Mouse (Mus musculus): ENCODE measurements around the gene Nos1. TPM values are rescaled to one million over a fixed set of nuclear protein-coding genes. Genes with fewer than 3 reads are reported as not detected.

Gene Nos1
- polyA plus RNA-seq, 1 experiment from 2014 or later = 1.3 TPM

- H3K4me3 ChIP-seq (replicated peaks) = no peak overlapping the region
- H3K9ac ChIP-seq (replicated peaks) = no peak overlapping the region
- 23% methylated on average over 5 of the region's 5 CpGs for WGBS
- H3K36me3 ChIP-seq = no peaks in the 10 kb centered on the region
- no peak overlapping the region for H3K27ac ChIP-seq
- H3K4me1 ChIP-seq (replicated peaks) = peaks cover 41% of the 10 kb centered on the region
- peak overlapping the region; percentile 70; the same call in 1 of the 2 replicates for H3K4me2 ChIP-seq (replicated peaks)
- ATAC-seq = no peak
- no peaks in the 10 kb centered on the region for H3K9me3 ChIP-seq
- peaks cover 72% of the 10 kb centered on the region for H3K27me3 ChIP-seq
Observed at GRCm38 (mm10) chr5:117840988-117841387, 60.2 kb downstream of the Nos1 start.

DNA sequence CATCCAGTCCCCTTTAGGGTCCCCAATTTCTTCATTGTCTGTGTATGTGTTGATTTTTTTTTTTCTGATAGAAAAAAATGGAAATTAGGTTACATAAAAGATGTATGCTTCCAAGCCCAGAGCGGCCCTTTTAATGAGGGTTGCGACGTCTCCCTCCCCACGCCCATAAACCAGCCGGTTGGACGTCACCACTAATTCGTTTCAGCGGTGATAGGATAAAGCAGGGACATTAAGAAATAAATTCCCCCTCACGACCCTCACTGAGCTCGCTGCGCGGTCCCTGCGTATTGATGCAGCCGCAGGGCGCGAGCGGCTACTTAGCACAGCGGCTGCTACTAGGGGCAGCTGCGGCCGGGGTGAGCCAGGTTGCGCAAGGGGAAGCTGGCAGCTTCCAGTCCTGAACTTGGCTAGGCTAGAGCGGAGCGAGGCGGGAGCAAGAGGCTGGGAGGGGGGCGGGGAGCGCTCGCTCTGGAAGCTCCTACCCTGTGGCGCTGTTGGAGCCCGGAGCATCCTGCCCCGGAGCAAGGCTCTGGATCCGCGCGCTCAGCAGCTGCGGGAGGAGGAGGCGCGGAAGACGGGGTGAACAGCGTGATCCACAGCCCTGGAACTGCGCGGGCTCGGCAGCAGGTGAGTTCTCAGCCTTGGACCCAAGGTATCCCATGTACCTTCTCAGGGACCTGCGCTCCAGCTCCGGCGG lies 61.0 kb downstream of the Nos1 start:
- Histone ChIP-seq H3K27me3 (peaks cover 72% of the 10 kb centered on the region), H3K9ac (replicated peaks) (peak overlapping the region; percentile 49; the same call in 1 of the 2 replicates), H3K27ac (peak overlapping the region; percentile 9; the same call in 1 of the 2 replicates), H3K36me3 (no peaks in the 10 kb centered on the region), H3K4me2 (replicated peaks) (peak overlapping the region; percentile 70), H3K9me3 (no peaks in the 10 kb centered on the region), H3K4me3 (replicated peaks) (peak overlapping the region; percentile 39), H3K4me1 (replicated peaks) (peaks cover 41% of the 10 kb centered on the region)
- ATAC-seq = peak; percentile 79
- WGBS = 1% methylated on average over 39 of the region's 44 CpGs

DNA sequence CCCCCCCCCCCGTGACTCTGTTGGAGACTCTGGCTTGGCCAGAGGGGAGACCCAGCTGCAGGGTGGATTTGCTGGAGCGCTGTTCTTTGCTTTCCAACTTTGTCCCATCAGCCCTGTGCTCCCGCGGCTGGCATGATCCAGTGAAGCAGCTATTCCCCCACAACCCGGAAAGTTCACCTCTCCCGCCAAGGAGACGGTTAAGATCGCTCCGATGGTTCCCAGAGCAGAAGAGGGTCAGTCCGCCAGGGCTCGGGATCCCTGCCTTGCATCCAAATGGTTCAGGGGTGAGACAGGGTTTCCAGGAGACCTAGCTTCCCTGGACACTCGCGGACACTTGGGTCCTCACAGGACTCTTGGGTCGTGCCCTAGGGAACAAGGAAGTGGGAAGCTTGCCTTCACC lies 61.9 kb downstream of the Nos1 start:
- H3K4me3 ChIP-seq (replicated peaks) = peak overlapping the region; percentile 39
- peak overlapping the region; percentile 70 for H3K4me2 ChIP-seq (replicated peaks)
- H3K9me3 ChIP-seq = no peaks in the 10 kb centered on the region
- no peak for ATAC-seq
- H3K27me3 ChIP-seq = peaks cover 68% of the 10 kb centered on the region
- H3K9ac ChIP-seq (replicated peaks) = no peak overlapping the region
- no peak overlapping the region for H3K27ac ChIP-seq
- WGBS = 5% methylated on average over 14 of the region's 14 CpGs
- no peaks in the 10 kb centered on the region for H3K36me3 ChIP-seq
- H3K4me1 ChIP-seq (replicated peaks) = peaks cover 36% of the 10 kb centered on the region

- Histone ChIP-seq H3K27me3 (peaks cover 53% of the 10 kb centered on the region), H3K36me3 (no peaks in the 10 kb centered on the region), H3K4me3 (replicated peaks) (no peak overlapping the region), H3K9me3 (no peaks in the 10 kb centered on the region), H3K4me2 (replicated peaks) (no peak overlapping the region), H3K9ac (replicated peaks) (no peak overlapping the region), H3K4me1 (replicated peaks) (peaks cover 33% of the 10 kb centered on the region), H3K27ac (no peak overlapping the region)
- ATAC-seq = no peak
- WGBS = 16% methylated on average over 1 of the region's 1 CpGs
Observed at GRCm38 (mm10) chr5:117844611-117845010, 63.8 kb downstream of the Nos1 start.

DNA sequence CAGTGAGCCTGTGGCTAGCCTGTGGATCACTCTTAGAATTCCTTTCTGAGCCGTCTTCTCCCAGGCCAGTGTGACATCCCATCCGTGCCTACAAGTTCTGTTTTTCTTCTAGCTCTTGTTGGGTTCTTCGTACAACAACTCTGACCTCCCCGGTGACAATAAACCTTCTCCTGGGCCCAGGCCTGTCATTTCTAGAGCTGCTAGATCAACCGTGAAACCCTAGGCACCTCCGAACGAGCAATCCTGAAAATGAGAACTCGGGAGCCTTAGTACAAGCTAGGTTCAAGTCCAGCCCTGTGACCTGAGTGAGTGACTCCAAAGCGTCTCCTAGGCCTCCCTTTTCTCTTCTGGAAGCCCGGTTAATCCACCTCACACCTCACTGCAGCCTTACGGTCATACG lies 69.6 kb downstream of the Nos1 start:
- H3K9me3 ChIP-seq = no peaks in the 10 kb centered on the region
- no peak overlapping the region for H3K27ac ChIP-seq
- H3K27me3 ChIP-seq = 0 out of 2 replicates have a peak, but pooled peaks cover 2% of the 10 kb centered on the region
- no peak for ATAC-seq
- H3K9ac ChIP-seq (replicated peaks) = no peak overlapping the region
- no peak overlapping the region for H3K4me2 ChIP-seq (replicated peaks)
- 78% methylated on average over 12 of the region's 12 CpGs for WGBS
- no peaks in the 10 kb centered on the region for H3K36me3 ChIP-seq
- H3K4me1 ChIP-seq (replicated peaks) = no peaks in the 10 kb centered on the region
- H3K4me3 ChIP-seq (replicated peaks) = no peak overlapping the region

- H3K27me3 ChIP-seq = 0 out of 2 replicates have a peak, but pooled peaks cover 2% of the 10 kb centered on the region
- no peak overlapping the region for H3K9ac ChIP-seq (replicated peaks)
- H3K4me2 ChIP-seq (replicated peaks) = no peak overlapping the region
- H3K9me3 ChIP-seq = no peaks in the 10 kb centered on the region
- H3K36me3 ChIP-seq = no peaks in the 10 kb centered on the region
- H3K4me1 ChIP-seq (replicated peaks) = no peaks in the 10 kb centered on the region
- 76% methylated on average over 10 of the region's 10 CpGs for WGBS
- ATAC-seq = no peak
- H3K4me3 ChIP-seq (replicated peaks) = no peak overlapping the region
- H3K27ac ChIP-seq = no peak overlapping the region
Observed at GRCm38 (mm10) chr5:117853741-117854140, 72.9 kb downstream of the Nos1 start.

DNA sequence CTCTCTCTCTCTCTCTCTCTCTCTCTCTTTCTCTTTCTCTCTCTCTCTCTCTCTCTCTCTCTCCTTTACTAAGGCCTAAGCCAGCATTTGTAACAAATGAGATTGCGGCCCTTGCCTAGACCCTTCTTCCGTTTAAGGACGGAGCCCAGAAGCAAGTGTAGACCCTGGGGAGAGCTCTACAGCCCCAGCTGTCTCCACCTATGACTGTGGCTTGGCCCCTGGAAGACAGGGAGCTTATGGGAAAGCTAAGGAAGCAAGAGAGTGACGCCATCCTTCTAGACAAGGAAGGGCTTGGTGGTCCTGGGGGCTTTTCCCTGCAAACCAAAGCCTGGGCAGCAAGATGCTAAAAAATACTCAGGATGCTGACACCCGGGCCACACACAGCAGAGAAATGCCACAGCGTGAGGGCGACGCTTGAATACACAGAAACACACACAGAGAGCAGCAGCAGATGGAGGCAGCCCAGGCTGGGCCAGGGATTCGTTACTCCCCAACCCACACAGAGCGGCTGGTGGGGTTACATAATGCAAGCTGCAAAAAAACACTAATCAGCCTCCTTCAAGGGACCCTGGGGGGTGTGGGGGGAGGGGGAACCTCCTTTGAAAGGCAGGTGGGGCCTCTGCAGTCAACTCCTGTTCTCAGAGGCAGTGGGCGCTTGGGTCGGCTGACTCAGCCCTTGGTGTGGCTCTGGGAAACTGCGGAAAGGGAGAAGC lies 83.9 kb downstream of the Nos1 start:
- Histone ChIP-seq H3K9ac (replicated peaks) (peak overlapping the region; percentile 44; the same call in 1 of the 2 replicates), H3K27ac (peak overlapping the region; percentile 54), H3K4me1 (replicated peaks) (peaks cover 9% of the 10 kb centered on the region), H3K27me3 (no peaks in the 10 kb centered on the region), H3K9me3 (no peaks in the 10 kb centered on the region), H3K4me3 (replicated peaks) (no peak overlapping the region), H3K36me3 (no peaks in the 10 kb centered on the region), H3K4me2 (replicated peaks) (peak overlapping the region; percentile 25; the same call in 1 of the 2 replicates)
- peak; percentile 83 for ATAC-seq
- 8% methylated on average over 12 of the region's 13 CpGs for WGBS

GRCm38 (mm10) chr5:117865876-117866275 lies 85.0 kb downstream of the Nos1 start:
- no peak overlapping the region for H3K27ac ChIP-seq
- no peaks in the 10 kb centered on the region for H3K9me3 ChIP-seq
- peaks cover 9% of the 10 kb centered on the region for H3K4me1 ChIP-seq (replicated peaks)
- no peaks in the 10 kb centered on the region for H3K27me3 ChIP-seq
- WGBS = 70% methylated on average over 16 of the region's 16 CpGs
- no peak overlapping the region for H3K4me3 ChIP-seq (replicated peaks)
- H3K9ac ChIP-seq (replicated peaks) = no peak overlapping the region
- H3K36me3 ChIP-seq = no peaks in the 10 kb centered on the region
- H3K4me2 ChIP-seq (replicated peaks) = no peak overlapping the region
- no peak for ATAC-seq

DNA sequence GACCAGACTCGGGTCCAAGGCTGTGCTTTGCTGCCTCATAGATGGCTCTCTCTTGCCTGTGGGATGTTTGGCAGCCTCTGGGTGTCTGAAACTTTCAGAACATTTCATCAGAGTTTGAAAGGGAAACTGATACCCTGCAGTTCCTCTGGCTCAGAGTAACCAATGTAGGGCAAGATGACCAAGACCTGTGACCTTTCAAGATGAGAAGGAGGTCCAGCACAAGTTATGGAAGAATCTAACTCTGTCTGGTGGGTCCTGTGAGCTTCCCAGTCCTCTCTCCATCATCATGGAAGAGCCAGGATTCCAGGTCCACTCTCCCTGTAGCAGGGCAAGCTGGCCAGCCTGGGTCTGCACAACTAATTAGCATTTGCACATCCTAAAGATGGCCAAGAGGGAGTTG lies 90.8 kb downstream of the Nos1 start:
- no peak overlapping the region for H3K9ac ChIP-seq (replicated peaks)
- no peaks in the 10 kb centered on the region for H3K4me1 ChIP-seq (replicated peaks)
- WGBS = 83% methylated on average over 1 of the region's 1 CpGs
- H3K27me3 ChIP-seq = no peaks in the 10 kb centered on the region
- no peak overlapping the region for H3K4me3 ChIP-seq (replicated peaks)
- no peaks in the 10 kb centered on the region for H3K9me3 ChIP-seq
- no peak overlapping the region for H3K27ac ChIP-seq
- H3K4me2 ChIP-seq (replicated peaks) = no peak overlapping the region
- ATAC-seq = no peak
- no peaks in the 10 kb centered on the region for H3K36me3 ChIP-seq

- Histone ChIP-seq H3K4me3 (replicated peaks) (no peak overlapping the region), H3K27ac (no peak overlapping the region), H3K9ac (replicated peaks) (no peak overlapping the region), H3K36me3 (no peaks in the 10 kb centered on the region), H3K4me2 (replicated peaks) (no peak overlapping the region), H3K9me3 (no peaks in the 10 kb centered on the region), H3K27me3 (no peaks in the 10 kb centered on the region), H3K4me1 (replicated peaks) (no peaks in the 10 kb centered on the region)
- WGBS = 92% methylated on average over 8 of the region's 8 CpGs
- no peak for ATAC-seq
Observed at GRCm38 (mm10) chr5:117873807-117874206, 93.0 kb downstream of the Nos1 start.

DNA sequence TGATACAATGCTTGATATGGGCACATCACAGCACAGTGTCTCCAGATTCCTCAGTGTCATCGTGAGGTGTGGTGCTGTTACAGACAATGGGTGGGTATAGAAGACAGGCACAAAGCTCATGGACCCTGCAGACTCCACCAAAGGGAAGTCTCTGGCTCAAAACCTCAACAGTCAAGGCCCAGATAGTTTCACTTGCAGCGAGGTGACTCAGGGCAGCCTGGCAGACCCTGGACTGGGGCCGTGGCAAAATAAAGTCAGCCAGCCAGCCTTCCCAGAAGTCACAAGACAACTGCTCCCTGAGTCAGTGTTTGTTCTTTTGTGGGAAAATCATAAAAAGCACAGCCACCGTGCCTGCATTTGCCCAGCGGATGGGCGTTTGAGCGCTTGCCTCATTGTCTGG lies 93.4 kb downstream of the Nos1 start:
- no peaks in the 10 kb centered on the region for H3K9me3 ChIP-seq
- 76% methylated on average over 7 of the region's 7 CpGs for WGBS
- H3K27me3 ChIP-seq = no peaks in the 10 kb centered on the region
- ATAC-seq = no peak
- H3K4me1 ChIP-seq (replicated peaks) = no peaks in the 10 kb centered on the region
- no peak overlapping the region for H3K4me2 ChIP-seq (replicated peaks)
- no peak overlapping the region for H3K4me3 ChIP-seq (replicated peaks)
- H3K36me3 ChIP-seq = no peaks in the 10 kb centered on the region
- no peak overlapping the region for H3K27ac ChIP-seq
- H3K9ac ChIP-seq (replicated peaks) = no peak overlapping the region

- H3K4me1 ChIP-seq (replicated peaks) = no peaks in the 10 kb centered on the region
- no peaks in the 10 kb centered on the region for H3K27me3 ChIP-seq
- 49% methylated on average over 14 of the region's 14 CpGs for WGBS
- H3K4me3 ChIP-seq (replicated peaks) = no peak overlapping the region
- ATAC-seq = no peak
- H3K9me3 ChIP-seq = no peaks in the 10 kb centered on the region
- H3K27ac ChIP-seq = no peak overlapping the region
- H3K9ac ChIP-seq (replicated peaks) = no peak overlapping the region
- no peaks in the 10 kb centered on the region for H3K36me3 ChIP-seq
- H3K4me2 ChIP-seq (replicated peaks) = no peak overlapping the region
Observed at GRCm38 (mm10) chr5:117879136-117879535, 98.3 kb downstream of the Nos1 start.

Measured in midbrain, embryonic 13.5 days (tissue).